Mouse (Mus musculus): ENCODE results near the gene Klf15.

DNA sequence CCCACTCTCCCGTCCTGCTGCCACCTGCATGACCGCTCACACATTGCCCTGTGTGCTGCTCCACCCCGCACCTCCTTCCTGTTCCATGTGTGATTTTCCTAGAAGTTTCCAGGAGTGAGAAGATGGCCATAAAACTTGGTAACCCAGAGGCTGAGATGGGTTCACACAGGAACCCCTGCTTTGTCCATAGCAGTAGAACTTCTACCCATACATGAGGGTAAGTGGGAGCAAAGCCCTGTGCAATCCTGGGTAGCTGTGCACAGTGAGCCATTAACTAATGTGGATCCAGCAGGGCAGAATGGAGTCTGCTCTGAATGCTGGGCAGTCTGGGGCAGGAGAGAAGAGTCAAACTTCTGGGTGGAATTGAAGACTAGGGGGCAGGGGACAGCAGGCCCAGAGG lies 32.2 kb downstream of the Klf15 start:
- no peak for TF ChIP-seq CTCF (IDR thresholded peaks at IDR 0.05; ENCODE audit: borderline replicate concordance, insufficient read depth, low read depth, low read length)
- TF ChIP-seq POLR2A (IDR thresholded peaks at IDR 0.05; ENCODE audit: borderline replicate concordance, insufficient read depth, low read length), result no peak

All from cerebellum, adult 2 months (tissue).